Mouse (Mus musculus) liver, postnatal 0 days (tissue): ENCODE results near the gene Epha7. TPM values are rescaled to one million over a fixed set of nuclear protein-coding genes. Genes with fewer than 3 reads are reported as not detected.

ENCODE experiments used
- ATAC-seq: fragments of 200-750 bp; cut with Nextera tagmentation; 2 replicates; pipeline ENCODE4 v1.8.0; 2017; ENCODE audit warnings: mild to moderate bottlenecking, moderate library complexity
- DNase-seq: peaks from one replicate; pipeline ENCODE4 v3.0.0-alpha.2; 2016
- H3K27ac ChIP-seq: fragments of 300-500 bp; sonication (generic); 2 replicates; pipeline ENCODE4 v1.5.1; 2014; ENCODE audit warnings: antibody characterized with exemption, moderate library complexity, mild to moderate bottlenecking, low read depth
- H3K27me3 ChIP-seq: fragments of 300-500 bp; sonication (generic); 2 replicates; pipeline ENCODE4 v1.6.1; 2014; ENCODE audit warnings: low read length, control low read depth, mixed read lengths; ENCODE audit not compliant: insufficient read depth
- H3K36me3 ChIP-seq: fragments of 300-500 bp; sonication (generic); replicated peaks from 2 replicates; pipeline ENCODE4 v1.6.1; 2014; ENCODE audit warnings: mild to moderate bottlenecking, control low read depth, low read length, moderate library complexity, mixed read lengths; ENCODE audit not compliant: insufficient read depth
- H3K4me1 ChIP-seq: fragments of 300-500 bp; sonication (generic); 2 replicates; pipeline ENCODE4 v1.6.1; 2014; ENCODE audit warnings: antibody characterized with exemption, mild to moderate bottlenecking, control low read depth; ENCODE audit not compliant: insufficient read depth
- H3K4me2 ChIP-seq: fragments of 300-500 bp; sonication (generic); 2 replicates; pipeline ENCODE4 v1.6.1; 2014; ENCODE audit warnings: low read depth, mild to moderate bottlenecking, low read length, moderate library complexity, mixed read lengths
- H3K4me3 ChIP-seq: fragments of 300-500 bp; sonication (generic); 2 replicates; pipeline ENCODE4 v1.5.1; 2014; ENCODE audit warnings: low read depth, low read length
- H3K9ac ChIP-seq: fragments of 300-500 bp; sonication (generic); replicated peaks from 2 replicates; pipeline ENCODE4 v1.6.1; 2014; ENCODE audit warnings: mild to moderate bottlenecking, moderate library complexity
- H3K9me3 ChIP-seq: fragments of 300-500 bp; sonication (generic); 2 replicates; pipeline ENCODE4 v1.6.1; 2016; ENCODE audit warnings: mild to moderate bottlenecking, control low read depth, low read length, mixed read lengths
- CTCF ChIP-seq: sonication (generic); IDR thresholded peaks from 2 replicates; pipeline ENCODE4 v1.5.1; 2016; ENCODE audit warnings: antibody characterized with exemption, low read depth
- EP300 ChIP-seq: IDR thresholded peaks from 2 replicates; pipeline ENCODE4 v1.6.1; 2016; ENCODE audit warnings: antibody characterized with exemption, low read depth, mild to moderate bottlenecking
- WGBS: fragments of 180-500 bp; shearing (Covaris S2); extraction: QIAGEN DNeasy Blood & Tissue Kit; methylation state at CpG from one replicate; pipeline ENCODE4 v1.1.7; 2014; ENCODE audit not compliant: insufficient replicate concordance; 5-methylcytosine and 5-hydroxymethylcytosine counted together
- polyA plus RNA-seq: library from polyadenylated mRNA; unstranded; fragments of >200 nt; fragmentation: Nextera tagmentation; extraction: Ambion mirVana; gene quantifications from 2 replicates; pipeline ENCODE4 v1.2.1, GENCODE M21; 2015

The Epha7 gene
- polyA plus RNA-seq, 1 experiment from 2014 or later: 1.2 TPM

- WGBS: 75% methylated on average over 4 of the region's 4 CpGs
- Histone ChIP-seq H3K36me3 (no peaks in the 10 kb centered on the region), H3K27me3 (no peaks in the 10 kb centered on the region), H3K9ac (no peak overlapping the region), H3K4me2 (no peak overlapping the region), H3K4me3 (no peak overlapping the region), H3K4me1 (no peaks in the 10 kb centered on the region), H3K9me3 (no peaks in the 10 kb centered on the region), H3K27ac (no peak overlapping the region)
- ATAC-seq (no peak), DNase-seq (no peak)
- TF ChIP-seq CTCF: no peak
- no peak for TF ChIP-seq EP300
Measured at GRCm38 (mm10) chr4:28910127-28910526, 97.2 kb downstream of the Epha7 start.

GRCm38 (mm10) chr4:28912028-28912427, 99.1 kb downstream of the Epha7 start:
- 33% methylated on average over 2 of the region's 2 CpGs for WGBS

GRCm38 (mm10) chr4:28913613-28914012, 100.7 kb downstream of the Epha7 start:
- H3K9ac ChIP-seq: no peak overlapping the region
- H3K4me2 ChIP-seq: no peak overlapping the region
- H3K9me3 ChIP-seq: no peaks in the 10 kb centered on the region
- ATAC-seq (no peak), DNase-seq (no peak)
- no peaks in the 10 kb centered on the region for H3K36me3 ChIP-seq
- no peaks in the 10 kb centered on the region for H3K4me1 ChIP-seq
- H3K27me3 ChIP-seq: no peaks in the 10 kb centered on the region
- no peak for TF ChIP-seq EP300
- TF ChIP-seq CTCF: no peak
- H3K27ac ChIP-seq: no peak overlapping the region
- WGBS: 78% methylated on average over 2 of the region's 2 CpGs
- no peak overlapping the region for H3K4me3 ChIP-seq

More at GRCm38 (mm10) chr4:28912028-28912427, 99.1 kb downstream of the Epha7 start:
- no peak for ATAC-seq
- H3K4me1 ChIP-seq: no peaks in the 10 kb centered on the region
- H3K27ac ChIP-seq: no peak overlapping the region
- no peak for DNase-seq
- no peak overlapping the region for H3K4me2 ChIP-seq
- no peak overlapping the region for H3K4me3 ChIP-seq
- TF ChIP-seq EP300 (no peak), CTCF (no peak)
- H3K9ac ChIP-seq: no peak overlapping the region
- no peaks in the 10 kb centered on the region for H3K36me3 ChIP-seq
- H3K9me3 ChIP-seq: no peaks in the 10 kb centered on the region
- no peaks in the 10 kb centered on the region for H3K27me3 ChIP-seq

- no peak overlapping the region for H3K27ac ChIP-seq
- TF ChIP-seq CTCF: no peak
- TF ChIP-seq EP300: no peak
- no peaks in the 10 kb centered on the region for H3K36me3 ChIP-seq
- no peak for DNase-seq
- no peaks in the 10 kb centered on the region for H3K9me3 ChIP-seq
- no peak overlapping the region for H3K9ac ChIP-seq
- no peak overlapping the region for H3K4me3 ChIP-seq
- 68% methylated on average over 6 of the region's 6 CpGs for WGBS
- no peak for ATAC-seq
- no peaks in the 10 kb centered on the region for H3K27me3 ChIP-seq
- no peaks in the 10 kb centered on the region for H3K4me1 ChIP-seq
- no peak overlapping the region for H3K4me2 ChIP-seq
Measured at GRCm38 (mm10) chr4:28920645-28921044, 107.7 kb downstream of the Epha7 start.

GRCm38 (mm10) chr4:28926072-28926471, 113.1 kb downstream of the Epha7 start:
- DNase-seq (no peak), ATAC-seq (no peak)
- Histone ChIP-seq H3K4me1 (no peaks in the 10 kb centered on the region), H3K36me3 (no peaks in the 10 kb centered on the region), H3K27ac (no peak overlapping the region), H3K27me3 (no peaks in the 10 kb centered on the region), H3K9me3 (no peaks in the 10 kb centered on the region), H3K4me2 (no peak overlapping the region), H3K4me3 (no peak overlapping the region), H3K9ac (no peak overlapping the region)
- 67% methylated on average over 4 of the region's 4 CpGs for WGBS
- TF ChIP-seq CTCF (no peak), EP300 (no peak)

GRCm38 (mm10) chr4:28933431-28933830, 120.5 kb downstream of the Epha7 start:
- TF ChIP-seq EP300: no peak
- no peak for TF ChIP-seq CTCF
- Histone ChIP-seq H3K4me3 (no peak overlapping the region), H3K9ac (no peak overlapping the region), H3K9me3 (no peaks in the 10 kb centered on the region), H3K27me3 (no peaks in the 10 kb centered on the region), H3K36me3 (no peaks in the 10 kb centered on the region), H3K4me2 (no peak overlapping the region), H3K27ac (no peak overlapping the region), H3K4me1 (no peaks in the 10 kb centered on the region)
- 45% methylated on average over 4 of the region's 4 CpGs for WGBS
- DNase-seq (no peak), ATAC-seq (no peak)

- ATAC-seq: no peak
- no peaks in the 10 kb centered on the region for H3K27me3 ChIP-seq
- no peak overlapping the region for H3K9ac ChIP-seq
- no peak overlapping the region for H3K4me3 ChIP-seq
- no peaks in the 10 kb centered on the region for H3K9me3 ChIP-seq
- DNase-seq: no peak
- TF ChIP-seq CTCF (no peak), EP300 (no peak)
- H3K4me2 ChIP-seq: no peak overlapping the region
- no peaks in the 10 kb centered on the region for H3K4me1 ChIP-seq
- no peak overlapping the region for H3K27ac ChIP-seq
- no peaks in the 10 kb centered on the region for H3K36me3 ChIP-seq
- WGBS: 85% methylated on average over 10 of the region's 10 CpGs
Measured at GRCm38 (mm10) chr4:28934802-28935201, 121.9 kb downstream of the Epha7 start.
